Mouse (Mus musculus): ENCODE results near the gene Itpr1. TPM values are rescaled to one million over a fixed set of nuclear protein-coding genes. Genes with fewer than 3 reads are reported as not detected.

The Itpr1 gene
- polyA plus RNA-seq, 1 experiment, result 0.07 TPM

DNA sequence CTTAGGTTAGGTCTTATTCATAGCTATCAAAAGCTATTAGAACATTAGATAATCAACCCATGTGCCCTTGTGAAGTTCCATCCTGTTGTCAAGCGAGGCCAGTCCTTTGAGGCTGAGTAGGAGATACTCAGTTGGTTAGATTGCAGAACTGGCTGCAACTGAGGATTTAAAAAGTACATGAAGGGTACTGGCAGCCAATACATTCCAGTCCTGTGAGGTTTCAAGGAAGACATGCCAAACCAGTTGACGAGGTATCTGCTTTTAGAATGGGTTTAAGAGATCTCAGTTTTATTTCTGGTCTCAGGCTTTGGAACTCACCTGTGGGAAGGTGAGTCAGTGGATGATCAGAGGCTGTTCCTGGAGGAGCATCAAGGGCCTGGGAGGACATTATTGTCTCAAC lies 137.9 kb downstream of the Itpr1 start:
- H3K36me3 ChIP-seq (ENCODE audit: control insufficient read depth), result no peaks in the 10 kb centered on the region; the same call in 1 of the 2 replicates

GRCm38 (mm10) chr6:108351998-108352397 lies 139.1 kb downstream of the Itpr1 start:
- no peaks in the 10 kb centered on the region for H3K27me3 ChIP-seq (ENCODE audit: control insufficient read depth)
- no peaks in the 10 kb centered on the region; the same call in 1 of the 2 replicates for H3K36me3 ChIP-seq (ENCODE audit: control insufficient read depth)
- no peaks in the 10 kb centered on the region for H3K9me3 ChIP-seq (ENCODE audit: control insufficient read depth, low read length)
- no peak for TF ChIP-seq TAL1 (IDR thresholded peaks at IDR 0.05; ENCODE audit: low read length)
- TF ChIP-seq GATA1 (IDR thresholded peaks at IDR 0.05; ENCODE audit: low read length), result no peak
- H3K4me1 ChIP-seq (ENCODE audit: control insufficient read depth), result no peaks in the 10 kb centered on the region
- no peak overlapping the region for H3K4me3 ChIP-seq (replicated peaks)

More for the DNA sequence above, 137.9 kb downstream of the Itpr1 start:
- Histone ChIP-seq H3K27me3 (ENCODE audit: control insufficient read depth) (no peaks in the 10 kb centered on the region), H3K4me1 (ENCODE audit: control insufficient read depth) (no peaks in the 10 kb centered on the region), H3K9me3 (ENCODE audit: control insufficient read depth, low read length) (no peaks in the 10 kb centered on the region), H3K4me3 (replicated peaks) (no peak overlapping the region)
- TF ChIP-seq GATA1 (IDR thresholded peaks at IDR 0.05; ENCODE audit: low read length) (no peak), TAL1 (IDR thresholded peaks at IDR 0.05; ENCODE audit: low read length) (no peak)

- TF ChIP-seq GATA1 (IDR thresholded peaks at IDR 0.05; ENCODE audit: low read length), result no peak
- no peak for TF ChIP-seq TAL1 (IDR thresholded peaks at IDR 0.05; ENCODE audit: low read length)
- H3K4me3 ChIP-seq (replicated peaks), result no peak overlapping the region
- H3K27me3 ChIP-seq (ENCODE audit: control insufficient read depth), result no peaks in the 10 kb centered on the region
- H3K36me3 ChIP-seq (ENCODE audit: control insufficient read depth), result peaks cover 2% of the 10 kb centered on the region; the same call in 1 of the 2 replicates
- no peaks in the 10 kb centered on the region for H3K4me1 ChIP-seq (ENCODE audit: control insufficient read depth)
- no peaks in the 10 kb centered on the region for H3K9me3 ChIP-seq (ENCODE audit: control insufficient read depth, low read length)
Measured at GRCm38 (mm10) chr6:108367412-108367811, 154.5 kb downstream of the Itpr1 start.

DNA sequence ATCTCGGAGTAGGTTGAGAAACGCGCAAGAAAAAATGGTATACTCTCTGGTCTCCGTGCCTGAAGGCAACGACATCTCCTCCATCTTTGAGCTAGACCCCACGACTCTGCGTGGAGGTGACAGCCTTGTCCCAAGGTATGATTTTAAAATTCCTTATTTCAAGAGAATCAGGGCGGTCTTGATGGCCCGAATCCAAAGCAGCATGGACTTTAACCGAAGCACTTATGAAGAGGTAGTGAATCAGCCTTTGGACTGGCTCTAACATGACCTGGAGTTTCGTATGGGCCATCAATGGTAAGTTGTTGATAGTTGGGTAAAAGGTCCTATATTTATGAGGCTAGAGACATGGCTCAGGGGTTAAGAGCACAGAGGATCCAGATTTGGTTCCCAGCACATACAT lies 156.1 kb downstream of the Itpr1 start:
- H3K36me3 ChIP-seq (ENCODE audit: control insufficient read depth), result peaks cover 2% of the 10 kb centered on the region; the same call in 1 of the 2 replicates
- no peaks in the 10 kb centered on the region for H3K9me3 ChIP-seq (ENCODE audit: control insufficient read depth, low read length)
- TF ChIP-seq GATA1 (IDR thresholded peaks at IDR 0.05; ENCODE audit: low read length) (no peak), TAL1 (IDR thresholded peaks at IDR 0.05; ENCODE audit: low read length) (no peak)
- H3K27me3 ChIP-seq (ENCODE audit: control insufficient read depth), result no peaks in the 10 kb centered on the region
- H3K4me1 ChIP-seq (ENCODE audit: control insufficient read depth), result no peaks in the 10 kb centered on the region
- no peak overlapping the region for H3K4me3 ChIP-seq (replicated peaks)

DNA sequence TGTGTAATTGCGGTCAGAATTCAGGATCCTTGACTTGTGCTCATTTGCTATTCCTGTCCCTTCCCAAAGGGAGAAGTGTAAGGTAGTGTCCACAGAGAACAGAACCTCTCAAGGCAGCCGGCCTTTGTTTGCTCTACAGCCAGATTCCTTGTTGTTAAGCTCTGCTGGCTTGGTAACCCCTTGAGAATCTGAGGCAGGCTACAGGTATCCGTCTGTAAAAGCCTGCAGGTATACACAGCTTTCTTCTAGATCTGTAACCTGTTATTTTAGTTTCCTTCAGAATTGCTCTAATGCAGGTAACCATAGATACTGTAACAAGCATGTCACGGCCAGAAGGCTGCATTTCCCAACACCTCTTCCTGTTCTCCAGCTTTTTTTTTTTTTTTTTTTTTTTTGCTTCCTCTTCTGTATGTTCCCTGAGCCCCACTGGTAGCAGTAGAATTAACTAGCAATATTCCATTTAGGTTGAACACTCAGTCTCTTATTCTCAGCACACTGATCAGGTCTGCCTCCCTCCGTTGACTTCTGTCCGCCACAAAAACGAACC lies 158.5 kb downstream of the Itpr1 start:
- H3K4me3 ChIP-seq (replicated peaks), result no peak overlapping the region
- peaks cover 2% of the 10 kb centered on the region; the same call in 1 of the 2 replicates for H3K36me3 ChIP-seq (ENCODE audit: control insufficient read depth)
- no peaks in the 10 kb centered on the region for H3K9me3 ChIP-seq (ENCODE audit: control insufficient read depth, low read length)
- H3K4me1 ChIP-seq (ENCODE audit: control insufficient read depth), result no peaks in the 10 kb centered on the region
- no peaks in the 10 kb centered on the region for H3K27me3 ChIP-seq (ENCODE audit: control insufficient read depth)
- no peak for TF ChIP-seq GATA1 (IDR thresholded peaks at IDR 0.05; ENCODE audit: low read length)
- no peak for TF ChIP-seq TAL1 (IDR thresholded peaks at IDR 0.05; ENCODE audit: low read length)

DNA sequence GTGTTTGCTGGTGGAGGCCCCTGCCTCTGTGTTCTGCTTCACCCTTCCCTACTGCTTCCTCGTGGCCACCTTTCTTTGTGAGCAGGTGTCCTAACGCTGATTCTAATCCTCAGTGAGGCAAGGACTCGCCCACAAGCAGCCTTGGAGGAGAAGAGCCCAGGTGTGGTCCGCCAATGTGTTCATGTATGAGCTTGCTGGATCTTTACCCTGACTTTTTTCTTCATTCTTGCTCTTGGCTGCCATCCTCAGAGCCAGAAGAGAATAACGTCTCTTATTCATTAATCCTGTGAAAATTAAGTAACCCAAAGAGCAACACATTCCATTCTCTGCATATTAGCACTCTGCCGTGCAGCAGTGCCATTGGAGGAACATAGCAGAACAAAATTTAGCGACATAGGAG lies 161.1 kb downstream of the Itpr1 start:
- Histone ChIP-seq H3K4me1 (ENCODE audit: control insufficient read depth) (no peaks in the 10 kb centered on the region), H3K36me3 (ENCODE audit: control insufficient read depth) (no peaks in the 10 kb centered on the region; the same call in 1 of the 2 replicates), H3K27me3 (ENCODE audit: control insufficient read depth) (no peaks in the 10 kb centered on the region), H3K9me3 (ENCODE audit: control insufficient read depth, low read length) (no peaks in the 10 kb centered on the region), H3K4me3 (replicated peaks) (no peak overlapping the region)
- no peak for TF ChIP-seq GATA1 (IDR thresholded peaks at IDR 0.05; ENCODE audit: low read length)
- no peak for TF ChIP-seq TAL1 (IDR thresholded peaks at IDR 0.05; ENCODE audit: low read length)

DNA sequence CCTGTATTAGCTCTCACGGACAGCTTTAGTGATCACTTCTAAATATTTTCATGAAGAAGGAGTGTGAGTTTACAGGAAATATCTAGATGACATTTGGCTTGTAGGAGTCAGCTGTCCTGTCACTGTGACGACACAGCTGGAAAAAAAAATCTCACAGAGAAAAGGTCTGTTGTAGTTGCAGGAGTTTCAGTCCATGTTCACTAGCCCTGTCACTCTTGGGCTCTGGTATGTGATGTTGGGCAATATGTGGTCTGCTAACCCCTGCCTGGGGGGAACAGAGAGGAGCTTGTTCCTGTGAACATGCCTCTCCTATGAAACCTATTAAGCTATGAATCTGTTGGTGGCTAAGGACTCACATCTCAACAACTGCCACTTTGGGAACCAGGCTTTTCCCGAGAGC lies 166.1 kb downstream of the Itpr1 start:
- TF ChIP-seq TAL1 (IDR thresholded peaks at IDR 0.05; ENCODE audit: low read length), result no peak
- no peak for TF ChIP-seq GATA1 (IDR thresholded peaks at IDR 0.05; ENCODE audit: low read length)
- H3K36me3 ChIP-seq (ENCODE audit: control insufficient read depth), result peaks cover 10% of the 10 kb centered on the region
- no peaks in the 10 kb centered on the region for H3K9me3 ChIP-seq (ENCODE audit: control insufficient read depth, low read length)

DNA sequence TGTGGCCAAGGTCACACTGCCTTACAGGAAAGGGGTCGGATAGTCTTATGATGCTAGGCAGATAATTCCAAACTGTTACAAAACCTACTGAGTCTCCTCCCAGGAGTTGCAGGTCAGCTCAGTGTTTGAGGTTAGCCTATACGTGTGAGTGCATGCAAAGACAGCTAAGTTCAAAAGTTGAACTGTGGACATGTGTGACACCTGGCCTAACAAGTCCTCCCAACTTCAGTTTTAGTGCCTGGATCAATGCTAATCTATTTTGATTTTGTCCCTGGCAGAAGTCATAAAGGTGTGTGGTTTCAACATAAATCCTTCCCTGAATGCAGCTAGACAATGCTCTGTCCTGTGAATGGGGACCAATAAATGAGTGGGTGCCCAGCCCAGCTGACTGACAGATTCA lies 167.3 kb downstream of the Itpr1 start:
- H3K27me3 ChIP-seq (ENCODE audit: control insufficient read depth), result no peaks in the 10 kb centered on the region
- peaks cover 10% of the 10 kb centered on the region for H3K36me3 ChIP-seq (ENCODE audit: control insufficient read depth)

More for the DNA sequence above, 166.1 kb downstream of the Itpr1 start:
- Histone ChIP-seq H3K4me3 (replicated peaks) (no peak overlapping the region), H3K4me1 (ENCODE audit: control insufficient read depth) (no peaks in the 10 kb centered on the region), H3K27me3 (ENCODE audit: control insufficient read depth) (no peaks in the 10 kb centered on the region)

DNA sequence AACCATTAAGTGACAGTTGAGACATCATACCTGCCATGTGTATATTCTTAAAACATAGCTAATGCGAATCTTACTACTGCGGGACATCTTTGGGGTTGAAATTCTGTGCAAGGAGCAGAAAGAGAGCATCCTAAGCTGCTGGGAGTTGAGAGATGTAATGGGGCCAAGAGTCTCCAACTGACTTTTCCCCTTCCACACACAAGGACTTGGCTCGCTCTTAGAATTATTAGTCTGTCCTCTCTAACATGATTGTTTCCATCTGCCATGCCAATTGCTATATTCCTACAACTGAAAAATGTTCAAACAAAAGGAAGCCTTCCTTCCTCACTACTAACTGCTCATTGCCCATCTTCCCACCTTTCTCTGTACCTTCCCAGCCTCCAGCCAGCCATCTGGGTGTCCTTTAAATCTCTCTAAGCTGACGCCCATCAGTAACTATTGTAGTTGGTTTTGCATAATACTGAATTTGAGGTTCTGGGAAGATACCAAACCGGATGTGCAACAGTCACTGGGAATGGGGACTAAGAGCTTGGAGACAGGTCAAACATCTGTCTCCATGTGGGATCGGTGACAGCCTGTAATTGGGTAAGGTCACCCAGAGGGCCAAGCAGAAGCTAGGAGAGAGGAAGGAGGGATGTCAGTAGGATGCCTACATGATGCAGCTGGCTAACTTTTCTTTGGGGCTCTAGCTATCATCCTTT lies 177.9 kb downstream of the Itpr1 start:
- no peaks in the 10 kb centered on the region for H3K9me3 ChIP-seq (ENCODE audit: control insufficient read depth, low read length)
- peaks cover 5% of the 10 kb centered on the region; the same call in 1 of the 2 replicates for H3K36me3 ChIP-seq (ENCODE audit: control insufficient read depth)
- no peaks in the 10 kb centered on the region for H3K4me1 ChIP-seq (ENCODE audit: control insufficient read depth)
- H3K4me3 ChIP-seq (replicated peaks), result no peak overlapping the region
- H3K27me3 ChIP-seq (ENCODE audit: control insufficient read depth), result no peaks in the 10 kb centered on the region
- TF ChIP-seq GATA1 (IDR thresholded peaks at IDR 0.05; ENCODE audit: low read length) (no peak), TAL1 (IDR thresholded peaks at IDR 0.05; ENCODE audit: low read length) (no peak)

More for the DNA sequence above, 167.3 kb downstream of the Itpr1 start:
- no peaks in the 10 kb centered on the region for H3K4me1 ChIP-seq (ENCODE audit: control insufficient read depth)
- no peak for TF ChIP-seq GATA1 (IDR thresholded peaks at IDR 0.05; ENCODE audit: low read length)
- no peak for TF ChIP-seq TAL1 (IDR thresholded peaks at IDR 0.05; ENCODE audit: low read length)
- no peak overlapping the region for H3K4me3 ChIP-seq (replicated peaks)
- H3K9me3 ChIP-seq (ENCODE audit: control insufficient read depth, low read length), result no peaks in the 10 kb centered on the region

All from erythroblast, embryonic 14.5 days (primary cell).